Mouse (Mus musculus): ENCODE data around the gene Olfr910. TPM values are rescaled to one million over a fixed set of nuclear protein-coding genes. Genes with fewer than 3 reads are reported as not detected.

Olfr910 gene
- not detected in 2 replicates for polyA plus RNA-seq (2015; fragmentation: Nextera tagmentation; extraction: Ambion mirVana)

- Histone ChIP-seq H3K36me3 (ENCODE audit: poor library complexity, severe bottlenecking) (no peaks in the 10 kb centered on the region), H3K4me1 (no peaks in the 10 kb centered on the region), H3K27me3 (no peaks in the 10 kb centered on the region), H3K4me3 (no peak within 1 kb of the TSS), H3K27ac (no peak within 1 kb of the TSS), H3K9ac (no peak within 1 kb of the TSS), H3K9me3 (replicated peaks) (no peaks in the 10 kb centered on the region), H3K4me2 (no peak within 1 kb of the TSS)
- no peak for ATAC-seq
- WGBS, result 96% methylated on average over 2 of the region's 2 CpGs
These were observed at the start of gene Olfr910 for GRCm38 (mm10) chr9:38537549-38537948. Olfr910 (plus strand) TSS chr9:38537849.

DNA sequence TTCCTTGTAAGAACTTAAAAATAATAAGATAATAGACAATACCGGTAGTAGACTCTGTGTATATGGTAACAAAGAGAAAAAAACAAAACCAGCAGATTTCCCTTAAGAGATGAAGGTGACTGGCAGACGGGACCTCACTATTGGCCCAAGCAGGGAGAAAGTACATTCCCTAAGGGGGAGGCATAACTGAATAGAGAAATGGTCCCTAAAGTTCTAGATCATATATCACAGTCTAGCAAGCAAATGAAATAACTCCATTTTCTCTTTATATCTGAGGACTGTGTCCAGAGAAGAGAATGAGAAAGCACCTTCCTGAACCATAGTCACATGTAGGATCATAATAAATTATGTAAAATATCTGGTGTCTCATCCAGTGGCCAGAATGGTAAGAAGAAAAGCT lies 42.1 kb upstream of the Olfr910 start, which contains the start of gene Olfr907:
Olfr907 (plus strand) TSS at position 301 of the 400 bp plus-strand sequence.
- H3K36me3 ChIP-seq (ENCODE audit: poor library complexity, severe bottlenecking), result no peaks in the 10 kb centered on the region
- no peak within 1 kb of the TSS for H3K9ac ChIP-seq
- no peak within 1 kb of the TSS for H3K4me3 ChIP-seq
- no peak within 1 kb of the TSS for H3K4me2 ChIP-seq
- no peaks in the 10 kb centered on the region for H3K9me3 ChIP-seq (replicated peaks)
- H3K27ac ChIP-seq, result no peak within 1 kb of the TSS
- 82% methylated on average over 2 of the region's 2 CpGs for WGBS
- no peaks in the 10 kb centered on the region for H3K27me3 ChIP-seq
- no peak for ATAC-seq
- H3K4me1 ChIP-seq, result no peaks in the 10 kb centered on the region

- Histone ChIP-seq H3K36me3 (ENCODE audit: poor library complexity, severe bottlenecking) (no peaks in the 10 kb centered on the region), H3K4me1 (no peaks in the 10 kb centered on the region), H3K9ac (no peak overlapping the region), H3K27me3 (no peaks in the 10 kb centered on the region), H3K9me3 (replicated peaks) (no peaks in the 10 kb centered on the region), H3K27ac (no peak overlapping the region), H3K4me3 (no peak overlapping the region), H3K4me2 (no peak overlapping the region)
- 78% methylated on average over 2 of the region's 2 CpGs for WGBS
- no peak for ATAC-seq
These were observed 25.3 kb upstream of the Olfr910 start for GRCm38 (mm10) chr9:38512353-38512752.

GRCm38 (mm10) chr9:38521280-38521679 lies 16.4 kb upstream of the Olfr910 start, which contains the start of gene Olfr911-ps1:
Olfr911-ps1 (plus strand) TSS chr9:38521580.
- Histone ChIP-seq H3K4me3 (no peak within 1 kb of the TSS), H3K9ac (no peak within 1 kb of the TSS), H3K27me3 (no peaks in the 10 kb centered on the region), H3K9me3 (replicated peaks) (0 out of 2 replicates have a peak, but pooled peaks cover 2% of the 10 kb centered on the region), H3K4me1 (no peaks in the 10 kb centered on the region), H3K36me3 (ENCODE audit: poor library complexity, severe bottlenecking) (no peaks in the 10 kb centered on the region), H3K27ac (no peak within 1 kb of the TSS), H3K4me2 (no peak within 1 kb of the TSS)
- WGBS, result 82% methylated on average over 1 of the region's 1 CpGs
- ATAC-seq, result no peak

GRCm38 (mm10) chr9:38579878-38580277 lies 42.2 kb downstream of the Olfr910 start, which contains the start of gene Olfr912:
Olfr912 (plus strand) TSS chr9:38580178.
- no peaks in the 10 kb centered on the region for H3K4me1 ChIP-seq
- ATAC-seq, result no peak
- H3K4me2 ChIP-seq, result no peak within 1 kb of the TSS
- no peaks in the 10 kb centered on the region for H3K9me3 ChIP-seq (replicated peaks)
- no peak within 1 kb of the TSS for H3K9ac ChIP-seq
- no peak within 1 kb of the TSS for H3K4me3 ChIP-seq
- no peak within 1 kb of the TSS for H3K27ac ChIP-seq
- H3K36me3 ChIP-seq (ENCODE audit: poor library complexity, severe bottlenecking), result no peaks in the 10 kb centered on the region
- H3K27me3 ChIP-seq, result no peaks in the 10 kb centered on the region
- WGBS, result 82% methylated on average over 1 of the region's 1 CpGs

Other genes with a start within 250 kb of the Olfr910 start
- gene Olfr896-ps1, start 246.7 kb upstream of the Olfr910 start, polyA plus RNA-seq (2015; fragmentation: Nextera tagmentation; extraction: Ambion mirVana), result not detected in 2 replicates
- not detected in 2 replicates for gene Olfr25, start 208.8 kb upstream of the Olfr910 start, polyA plus RNA-seq (2015; fragmentation: Nextera tagmentation; extraction: Ambion mirVana)
- gene Olfr898, start 189.4 kb upstream of the Olfr910 start, polyA plus RNA-seq (2015; fragmentation: Nextera tagmentation; extraction: Ambion mirVana), result not detected in 2 replicates
- not detected in 2 replicates for gene Olfr250, start 171.0 kb upstream of the Olfr910 start, polyA plus RNA-seq (2015; fragmentation: Nextera tagmentation; extraction: Ambion mirVana)
- not detected in 2 replicates for gene Olfr251, start 160.8 kb upstream of the Olfr910 start, polyA plus RNA-seq (2015; fragmentation: Nextera tagmentation; extraction: Ambion mirVana)
- not detected in 2 replicates for gene Olfr147, start 136.2 kb upstream of the Olfr910 start, polyA plus RNA-seq (2015; fragmentation: Nextera tagmentation; extraction: Ambion mirVana)
- gene Olfr901, start 108.4 kb upstream of the Olfr910 start, polyA plus RNA-seq (2015; fragmentation: Nextera tagmentation; extraction: Ambion mirVana), result not detected in 2 replicates
- not detected in 2 replicates for gene Olfr902, start 90.2 kb upstream of the Olfr910 start, polyA plus RNA-seq (2015; fragmentation: Nextera tagmentation; extraction: Ambion mirVana)
- gene Olfr904, start 74.7 kb upstream of the Olfr910 start, polyA plus RNA-seq (2015; fragmentation: Nextera tagmentation; extraction: Ambion mirVana), result not detected in 2 replicates
- not detected in 2 replicates for gene Olfr905, start 66.7 kb upstream of the Olfr910 start, polyA plus RNA-seq (2015; fragmentation: Nextera tagmentation; extraction: Ambion mirVana)
- gene Olfr906, start 50.8 kb upstream of the Olfr910 start, polyA plus RNA-seq (2015; fragmentation: Nextera tagmentation; extraction: Ambion mirVana), result not detected in 2 replicates
- gene Olfr907, start 42.0 kb upstream of the Olfr910 start, polyA plus RNA-seq (2015; fragmentation: Nextera tagmentation; extraction: Ambion mirVana), result not detected in 2 replicates
- gene Olfr911-ps1, start 16.3 kb upstream of the Olfr910 start, polyA plus RNA-seq (2015; fragmentation: Nextera tagmentation; extraction: Ambion mirVana), result not detected in 2 replicates
- gene Olfr912, start 42.3 kb downstream of the Olfr910 start, polyA plus RNA-seq (2015; fragmentation: Nextera tagmentation; extraction: Ambion mirVana), result not detected in 2 replicates
- not detected in 2 replicates for gene Olfr913, start 54.9 kb downstream of the Olfr910 start, polyA plus RNA-seq (2015; fragmentation: Nextera tagmentation; extraction: Ambion mirVana)
- gene Olfr914, start 67.3 kb downstream of the Olfr910 start, polyA plus RNA-seq (2015; fragmentation: Nextera tagmentation; extraction: Ambion mirVana), result not detected in 2 replicates
- not detected in 2 replicates for gene Olfr916, start 122.0 kb downstream of the Olfr910 start, polyA plus RNA-seq (2015; fragmentation: Nextera tagmentation; extraction: Ambion mirVana)
- not detected in 2 replicates for gene Olfr917, start 128.0 kb downstream of the Olfr910 start, polyA plus RNA-seq (2015; fragmentation: Nextera tagmentation; extraction: Ambion mirVana)
- not detected in 2 replicates for gene Olfr918, start 136.8 kb downstream of the Olfr910 start, polyA plus RNA-seq (2015; fragmentation: Nextera tagmentation; extraction: Ambion mirVana)
- gene Olfr919, start 165.8 kb downstream of the Olfr910 start, polyA plus RNA-seq (2015; fragmentation: Nextera tagmentation; extraction: Ambion mirVana), result not detected in 2 replicates
- 4.5 and 6.2 TPM in 2 replicates for gene Vwa5a, start 180.4 kb downstream of the Olfr910 start, polyA plus RNA-seq (2015; fragmentation: Nextera tagmentation; extraction: Ambion mirVana)
- gene Olfr920, start 214.4 kb downstream of the Olfr910 start, polyA plus RNA-seq (2015; fragmentation: Nextera tagmentation; extraction: Ambion mirVana), result not detected in 2 replicates
- not detected in 2 replicates for gene Olfr921, start 235.2 kb downstream of the Olfr910 start, polyA plus RNA-seq (2015; fragmentation: Nextera tagmentation; extraction: Ambion mirVana)